Mouse (Mus musculus): ENCODE measurements around the gene Mief1. TPM values are rescaled to one million over a fixed set of nuclear protein-coding genes. Genes with fewer than 3 reads are reported as not detected.

The Mief1 gene
- polyA plus RNA-seq, 1 experiment from 2014 or later, result 12.6 TPM

GRCm38 (mm10) chr15:80249672-80250071 is 15.9 kb downstream of the Mief1 start:
- 96% methylated on average over 10 of the region's 10 CpGs for WGBS
- no peaks in the 10 kb centered on the region for H3K27me3 ChIP-seq (ENCODE audit: control insufficient read depth, insufficient read depth, low read length)
- H3K27ac ChIP-seq (replicated peaks), result no peak overlapping the region
- H3K4me2 ChIP-seq (replicated peaks; ENCODE audit: low read depth), result no peak overlapping the region
- DNase-seq (ENCODE audit: low spot score) (no peak), ATAC-seq (ENCODE audit: low FRiP score, low TSS enrichment) (no peak)
- peaks cover 2% of the 10 kb centered on the region; the same call in 1 of the 2 replicates for H3K4me1 ChIP-seq (replicated peaks; ENCODE audit: control insufficient read depth, insufficient read depth)
- no peaks in the 10 kb centered on the region for H3K9me3 ChIP-seq (ENCODE audit: control insufficient read depth, low read length)
- H3K4me3 ChIP-seq (ENCODE audit: low read depth, low read length), result no peak overlapping the region
- TF ChIP-seq EP300 (optimal IDR thresholded peaks at IDR 0.05) (no peak), CTCF (IDR thresholded peaks at IDR 0.05; ENCODE audit: low read depth) (no peak)
- H3K9ac ChIP-seq (ENCODE audit: low read length), result no peak overlapping the region
- peaks cover 42% of the 10 kb centered on the region for H3K36me3 ChIP-seq (ENCODE audit: control insufficient read depth, insufficient read depth, low read length)

GRCm38 (mm10) chr15:80250586-80250985 is 16.8 kb downstream of the Mief1 start:
- H3K4me2 ChIP-seq (replicated peaks; ENCODE audit: low read depth), result no peak overlapping the region
- no peak overlapping the region for H3K9ac ChIP-seq (ENCODE audit: low read length)
- no peak overlapping the region; the same call in 1 of the 2 replicates for H3K27ac ChIP-seq (replicated peaks)
- H3K27me3 ChIP-seq (ENCODE audit: control insufficient read depth, insufficient read depth, low read length), result no peaks in the 10 kb centered on the region
- no peaks in the 10 kb centered on the region for H3K9me3 ChIP-seq (ENCODE audit: control insufficient read depth, low read length)
- H3K4me3 ChIP-seq (ENCODE audit: low read depth, low read length), result no peak overlapping the region
- peaks cover 2% of the 10 kb centered on the region; the same call in 1 of the 2 replicates for H3K4me1 ChIP-seq (replicated peaks; ENCODE audit: control insufficient read depth, insufficient read depth)
- peaks cover 39% of the 10 kb centered on the region for H3K36me3 ChIP-seq (ENCODE audit: control insufficient read depth, insufficient read depth, low read length)
- TF ChIP-seq EP300 (optimal IDR thresholded peaks at IDR 0.05), result no peak
- no peak for TF ChIP-seq CTCF (IDR thresholded peaks at IDR 0.05; ENCODE audit: low read depth)
- no peak for DNase-seq (ENCODE audit: low spot score)
- no peak for ATAC-seq (ENCODE audit: low FRiP score, low TSS enrichment)
- 74% methylated on average over 6 of the region's 6 CpGs for WGBS

GRCm38 (mm10) chr15:80253530-80253929 is 19.7 kb downstream of the Mief1 start:
- peak overlapping the region; percentile 100 for H3K27ac ChIP-seq (replicated peaks)
- H3K4me3 ChIP-seq (ENCODE audit: low read depth, low read length), result no peak overlapping the region
- H3K27me3 ChIP-seq (ENCODE audit: control insufficient read depth, insufficient read depth, low read length), result no peaks in the 10 kb centered on the region
- ATAC-seq (ENCODE audit: low FRiP score, low TSS enrichment) (no peak), DNase-seq (ENCODE audit: low spot score) (no peak)
- H3K36me3 ChIP-seq (ENCODE audit: control insufficient read depth, insufficient read depth, low read length), result peaks cover 35% of the 10 kb centered on the region
- peaks cover 9% of the 10 kb centered on the region for H3K4me1 ChIP-seq (replicated peaks; ENCODE audit: control insufficient read depth, insufficient read depth)
- H3K9ac ChIP-seq (ENCODE audit: low read length), result no peak overlapping the region
- no peak overlapping the region for H3K4me2 ChIP-seq (replicated peaks; ENCODE audit: low read depth)
- no peaks in the 10 kb centered on the region for H3K9me3 ChIP-seq (ENCODE audit: control insufficient read depth, low read length)
- TF ChIP-seq CTCF (IDR thresholded peaks at IDR 0.05; ENCODE audit: low read depth), result no peak
- TF ChIP-seq EP300 (optimal IDR thresholded peaks at IDR 0.05), result no peak
- 22% methylated on average over 2 of the region's 2 CpGs for WGBS

- Histone ChIP-seq H3K4me1 (replicated peaks; ENCODE audit: control insufficient read depth, insufficient read depth) (peaks cover 9% of the 10 kb centered on the region), H3K27me3 (ENCODE audit: control insufficient read depth, insufficient read depth, low read length) (no peaks in the 10 kb centered on the region), H3K4me2 (replicated peaks; ENCODE audit: low read depth) (peak overlapping the region; percentile 88), H3K9ac (ENCODE audit: low read length) (peak overlapping the region; percentile 68), H3K36me3 (ENCODE audit: control insufficient read depth, insufficient read depth, low read length) (peaks cover 29% of the 10 kb centered on the region), H3K27ac (replicated peaks) (peak overlapping the region; percentile 100), H3K4me3 (ENCODE audit: low read depth, low read length) (peak overlapping the region; percentile 98), H3K9me3 (ENCODE audit: control insufficient read depth, low read length) (no peaks in the 10 kb centered on the region)
- no peak for ATAC-seq (ENCODE audit: low FRiP score, low TSS enrichment)
- 14% methylated on average over 6 of the region's 6 CpGs for WGBS
- TF ChIP-seq EP300 (optimal IDR thresholded peaks at IDR 0.05), result no peak
- no peak for TF ChIP-seq CTCF (IDR thresholded peaks at IDR 0.05; ENCODE audit: low read depth)
- peak; percentile 69 for DNase-seq (ENCODE audit: low spot score)
These were observed 20.4 kb downstream of the Mief1 start for GRCm38 (mm10) chr15:80254207-80254606.

- TF ChIP-seq EP300 (optimal IDR thresholded peaks at IDR 0.05) (peak; percentile 95), CTCF (IDR thresholded peaks at IDR 0.05; ENCODE audit: low read depth) (no peak)
- ATAC-seq (ENCODE audit: low FRiP score, low TSS enrichment), result peak; percentile 91
- Histone ChIP-seq H3K36me3 (ENCODE audit: control insufficient read depth, insufficient read depth, low read length) (peaks cover 23% of the 10 kb centered on the region), H3K4me2 (replicated peaks; ENCODE audit: low read depth) (peak within 1 kb of the TSS; percentile 88), H3K27ac (replicated peaks) (peak within 1 kb of the TSS; percentile 100), H3K9me3 (ENCODE audit: control insufficient read depth, low read length) (no peaks in the 10 kb centered on the region), H3K4me3 (ENCODE audit: low read depth, low read length) (peak within 1 kb of the TSS; percentile 98), H3K9ac (ENCODE audit: low read length) (peak within 1 kb of the TSS; percentile 100), H3K27me3 (ENCODE audit: control insufficient read depth, insufficient read depth, low read length) (no peaks in the 10 kb centered on the region), H3K4me1 (replicated peaks; ENCODE audit: control insufficient read depth, insufficient read depth) (peaks cover 9% of the 10 kb centered on the region)
- DNase-seq (ENCODE audit: low spot score), result peak; percentile 98
- WGBS, result under 1% methylated on average over 62 of the region's 62 CpGs
These were observed 21.2 kb downstream of the Mief1 start, which contains the start of gene Atf4 for GRCm38 (mm10) chr15:80254847-80255645. Atf4 (plus strand) TSS chr15:80255184.

GRCm38 (mm10) chr15:80255646-80256121 is 21.9 kb downstream of the Mief1 start:
- peak overlapping the region; percentile 100 for H3K9ac ChIP-seq (ENCODE audit: low read length)
- peak overlapping the region; percentile 100 for H3K27ac ChIP-seq (replicated peaks)
- H3K4me1 ChIP-seq (replicated peaks; ENCODE audit: control insufficient read depth, insufficient read depth), result peaks cover 9% of the 10 kb centered on the region
- peak overlapping the region; percentile 98 for H3K4me3 ChIP-seq (ENCODE audit: low read depth, low read length)
- DNase-seq (ENCODE audit: low spot score) (peak; percentile 94), ATAC-seq (ENCODE audit: low FRiP score, low TSS enrichment) (peak; percentile 70)
- no peaks in the 10 kb centered on the region for H3K27me3 ChIP-seq (ENCODE audit: control insufficient read depth, insufficient read depth, low read length)
- WGBS, result under 1% methylated on average over 35 of the region's 51 CpGs
- H3K9me3 ChIP-seq (ENCODE audit: control insufficient read depth, low read length), result no peaks in the 10 kb centered on the region
- peak; percentile 10; the same call in 1 of the 2 replicates for TF ChIP-seq CTCF (IDR thresholded peaks at IDR 0.05; ENCODE audit: low read depth)
- TF ChIP-seq EP300 (optimal IDR thresholded peaks at IDR 0.05), result peak; percentile 11
- peaks cover 20% of the 10 kb centered on the region for H3K36me3 ChIP-seq (ENCODE audit: control insufficient read depth, insufficient read depth, low read length)
- peak overlapping the region; percentile 88 for H3K4me2 ChIP-seq (replicated peaks; ENCODE audit: low read depth)
